10 mouse cellular contexts compared by ENCODE assay signal in genomic region chr4:124236476-124236875, GRCm38 (mm10).
DNase-seq lines count a peak whose midpoint lies in the region; ATAC-seq lines count a peak whose summit lies in the region.
"Had no signal": no experiment of that assay in that cellular context is flagged by ENCODE, and none has a peak within 500 bp of the region (broad histone marks: within the 10 kb centered on the region; RNA-seq: fewer than 3 reads in every experiment).

No protein-coding gene starts in this region.

- peaks cover 8% of the 10 kb centered on the region for H3K4me1 ChIP-seq in embryonic facial prominence, embryonic 13.5 days
- H3K4me1 ChIP-seq in embryonic facial prominence, embryonic 10.5 days, result peaks cover 20% of the 10 kb centered on the region

- DNase-seq in embryonic facial prominence, embryonic 10.5 days (ENCODE audit: low spot score), result no peak
- peak; percentile 54 for DNase-seq in right cerebral cortex, postnatal 14 days
- DNase-seq in right cerebral cortex, postnatal 25 days, result no peak
- peak; percentile 22 to 49 for DNase-seq in kidney, adult 8-10 months
- DNase-seq in retina, postnatal 7 days (ENCODE audit: low read depth, low spot score), result peak; percentile 43
- DNase-seq in thymus, postnatal 4 days, result no peak
- DNase-seq in liver, result no peak

- H3K9me3 ChIP-seq in embryonic facial prominence, embryonic 13.5 days, result no peaks in the 10 kb centered on the region
- H3K9me3 ChIP-seq in embryonic facial prominence, embryonic 10.5 days, result no peaks in the 10 kb centered on the region

- 47% methylated on average over 16 of the region's 16 CpGs for WGBS in embryonic facial prominence, embryonic 13.5 days
- WGBS in embryonic facial prominence, embryonic 10.5 days, result 70% methylated on average over 16 of the region's 16 CpGs

- no peak overlapping the region for H3K4me2 ChIP-seq in embryonic facial prominence, embryonic 13.5 days

- H3K27me3 ChIP-seq in embryonic facial prominence, embryonic 13.5 days, result no peaks in the 10 kb centered on the region
- H3K27me3 ChIP-seq in embryonic facial prominence, embryonic 10.5 days (replicated peaks; ENCODE audit: low read depth, poor library complexity, severe bottlenecking), result peaks cover 21% of the 10 kb centered on the region; the same call in 1 of the 2 replicates

- H3K4me3 ChIP-seq in embryonic facial prominence, embryonic 13.5 days, result no peak overlapping the region
- no peak overlapping the region for H3K4me3 ChIP-seq in embryonic facial prominence, embryonic 10.5 days

- no peak overlapping the region for H3K9ac ChIP-seq in embryonic facial prominence, embryonic 13.5 days

- no peak overlapping the region for H3K27ac ChIP-seq in embryonic facial prominence, embryonic 13.5 days
- no peak overlapping the region; the same call in 1 of the 2 replicates for H3K27ac ChIP-seq in embryonic facial prominence, embryonic 10.5 days (replicated peaks)
- H3K27ac ChIP-seq: kidney, postnatal 0 days; macrophage had no signal

- H3K36me3 ChIP-seq in embryonic facial prominence, embryonic 13.5 days, result no peaks in the 10 kb centered on the region
- no peaks in the 10 kb centered on the region for H3K36me3 ChIP-seq in embryonic facial prominence, embryonic 10.5 days (replicated peaks)

- ATAC-seq in embryonic facial prominence, embryonic 13.5 days (ENCODE audit: insufficient number of reproducible peaks, insufficient read depth, low FRiP score, low TSS enrichment, low read depth), result 0 out of 2 replicates have a peak, but pooled peaks have one; percentile 20

Comparison
In these comparisons a context has a peak if more than half of its experiments do, and no peak if none do; other contexts are left out.
1. DNase-seq: peak in right cerebral cortex, postnatal 14 days (single experiment), kidney, adult 8-10 months (2 of 2) and retina, postnatal 7 days (single experiment); none in embryonic facial prominence, embryonic 10.5 days (single experiment), right cerebral cortex, postnatal 25 days (single experiment), thymus, postnatal 4 days (single experiment) and liver (single experiment).